Mouse (Mus musculus) liver, embryonic 14.5 days (tissue): ENCODE data around the gene Olfr522.
A peak's percentile ranks its signal among the peaks of the same experiment; 100 is the strongest.

ENCODE experiments used
- CTCF ChIP-seq: IDR thresholded peaks from 2 replicates; pipeline ENCODE4 v1.5.1; 2016; ENCODE audit warnings: antibody characterized with exemption, low read depth, control low read depth
- EP300 ChIP-seq: IDR thresholded peaks from 2 replicates; pipeline ENCODE4 v1.6.1; 2016; ENCODE audit warnings: antibody characterized with exemption, low read depth

DNA sequence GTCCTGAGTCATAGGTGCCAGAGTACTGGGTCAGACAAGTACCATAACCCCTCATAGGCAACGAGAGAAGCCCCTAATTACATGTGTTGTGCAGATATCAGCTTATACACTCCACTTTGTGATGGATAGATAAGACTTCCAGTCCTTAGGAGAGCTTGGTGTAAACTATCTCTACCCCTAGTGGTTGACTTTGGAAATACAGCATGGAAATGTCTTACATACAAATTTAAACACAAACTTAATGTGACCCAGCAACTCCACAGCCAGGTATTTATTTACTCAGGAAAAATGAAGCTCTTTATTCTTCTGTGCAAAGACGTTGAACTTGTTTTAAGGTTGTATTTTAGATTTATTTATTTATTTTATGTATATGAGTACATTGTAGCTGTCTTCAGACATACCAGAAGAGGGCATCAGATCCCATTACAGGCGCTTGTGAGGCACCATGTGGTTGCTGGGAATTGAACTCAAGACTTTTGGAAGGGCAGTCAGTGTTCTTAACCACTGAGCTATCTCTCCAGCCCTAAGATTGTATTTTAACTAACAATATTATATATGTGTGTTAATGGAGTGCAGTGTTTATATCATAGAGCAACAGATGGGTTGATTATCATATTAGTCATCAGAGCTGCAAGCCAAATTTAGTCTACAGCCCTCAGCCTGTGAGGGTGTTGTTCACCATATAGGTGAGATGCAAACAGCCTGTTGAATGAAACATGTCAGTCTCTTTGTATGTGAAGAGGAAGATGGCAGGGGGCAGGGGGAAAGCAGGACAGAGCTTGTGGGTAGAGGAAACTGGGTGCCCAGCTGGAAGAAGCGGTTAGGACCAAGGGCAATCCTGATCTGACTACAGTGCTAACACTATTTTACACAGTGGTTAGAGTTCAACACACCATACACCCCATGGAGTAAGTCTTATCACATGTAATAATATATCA, 24.1 kb upstream of the Olfr522 start:
- TF ChIP-seq CTCF (peak; percentile 51; the same call in 1 of the 2 replicates), EP300 (no peak)
